Mouse (Mus musculus) testis, adult 2 months (tissue): ENCODE data around the gene Pik3r2.

Experiments used
- CTCF ChIP-seq: fragments of 200-500 bp; IDR thresholded peaks from 2 replicates; pipeline ENCODE4 v1.5.1; 2012; ENCODE audit warnings: low read depth, mild to moderate bottlenecking, inconsistent platforms, low read length, moderate library complexity; ENCODE audit not compliant: control insufficient read depth, insufficient read depth, insufficient replicate concordance
- POLR2A ChIP-seq: fragments of 200-500 bp; IDR thresholded peaks from 2 replicates; pipeline ENCODE4 v1.6.1; 2012; ENCODE audit warnings: low read depth, mild to moderate bottlenecking, inconsistent platforms, low read length, moderate library complexity; ENCODE audit not compliant: control insufficient read depth

DNA sequence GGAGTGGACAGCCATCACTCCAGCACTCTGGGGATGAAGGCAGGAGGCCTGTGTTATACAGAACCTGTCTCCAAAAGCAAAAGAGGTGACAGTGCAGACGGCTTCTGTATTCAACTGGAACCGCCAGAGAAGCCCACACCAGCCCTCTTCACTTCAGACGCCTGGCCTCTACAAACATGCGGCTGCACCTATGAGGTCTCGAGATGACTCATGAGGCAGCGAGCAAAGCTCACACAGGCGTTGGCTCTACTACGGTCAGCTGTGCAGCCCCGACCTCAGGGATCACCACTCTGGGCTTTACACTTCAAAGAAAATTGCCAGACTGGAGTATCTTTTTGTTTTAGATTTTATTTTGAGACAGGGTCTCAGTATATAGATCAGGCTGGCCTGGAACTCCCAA is 3.6 kb downstream of the Pik3r2 start:
- TF ChIP-seq POLR2A: no peak
- TF ChIP-seq CTCF: no peak
